Mouse (Mus musculus) macrophage (primary cell): ENCODE measurements around the gene Gm853. TPM values are rescaled to one million over a fixed set of nuclear protein-coding genes. Genes with fewer than 3 reads are reported as not detected.

Experiments
- polyA plus RNA-seq: library from polyadenylated mRNA; stranded (reverse); fragments of 250-400 nt; gene quantifications from 3 replicates; pipeline ENCODE4 v1.2.4, GENCODE M21; 2018; ENCODE audit warnings: inconsistent platforms

Gm853 gene
- polyA plus RNA-seq, 1 experiment from 2014 or later: not detected

Other genes with a start within 250 kb of the Gm853 start
- gene Adgrb2, start 237.5 kb downstream of the Gm853 start, polyA plus RNA-seq: not detected in 3 replicates
- 0.33 TPM in 1 of 3 replicates, not detected in the others for gene Col16a1, start 174.6 kb downstream of the Gm853 start, polyA plus RNA-seq
- gene Pef1, start 119.8 kb downstream of the Gm853 start, polyA plus RNA-seq: 17.5 to 36.8 TPM (median 33.1 TPM) in 3 replicates
- gene Hcrtr1, start 83.0 kb downstream of the Gm853 start, polyA plus RNA-seq: not detected in 3 replicates
- 0.28 to 0.41 TPM in 2 of 3 replicates, not detected in the other for gene Tinagl1, start 47.3 kb downstream of the Gm853 start, polyA plus RNA-seq
- not detected in 3 replicates for gene Serinc2, start 56.8 kb upstream of the Gm853 start, polyA plus RNA-seq
- 18.8 to 65.8 TPM (median 23.5 TPM) in 3 replicates for gene Fabp3, start 86.2 kb upstream of the Gm853 start, polyA plus RNA-seq
- gene Gm10570, start 86.3 kb upstream of the Gm853 start, polyA plus RNA-seq: not detected in 3 replicates
- gene Zcchc17, start 137.5 kb upstream of the Gm853 start, polyA plus RNA-seq: 18.6 to 32.0 TPM (median 25.5 TPM) in 3 replicates
- gene Snrnp40, start 137.7 kb upstream of the Gm853 start, polyA plus RNA-seq: 16.4 to 36.1 TPM (median 19.1 TPM) in 3 replicates